Mouse (Mus musculus) liver, adult (tissue): ENCODE data around the gene AC124108.1.

Experiments used
- GATA4 ChIP-seq: IDR thresholded peaks from 2 replicates; pipeline ENCODE4 v1.6.1; 2014; ENCODE audit warnings: mild to moderate bottlenecking, low read length; ENCODE audit not compliant: insufficient replicate concordance

Gene AC124108.1

DNA sequence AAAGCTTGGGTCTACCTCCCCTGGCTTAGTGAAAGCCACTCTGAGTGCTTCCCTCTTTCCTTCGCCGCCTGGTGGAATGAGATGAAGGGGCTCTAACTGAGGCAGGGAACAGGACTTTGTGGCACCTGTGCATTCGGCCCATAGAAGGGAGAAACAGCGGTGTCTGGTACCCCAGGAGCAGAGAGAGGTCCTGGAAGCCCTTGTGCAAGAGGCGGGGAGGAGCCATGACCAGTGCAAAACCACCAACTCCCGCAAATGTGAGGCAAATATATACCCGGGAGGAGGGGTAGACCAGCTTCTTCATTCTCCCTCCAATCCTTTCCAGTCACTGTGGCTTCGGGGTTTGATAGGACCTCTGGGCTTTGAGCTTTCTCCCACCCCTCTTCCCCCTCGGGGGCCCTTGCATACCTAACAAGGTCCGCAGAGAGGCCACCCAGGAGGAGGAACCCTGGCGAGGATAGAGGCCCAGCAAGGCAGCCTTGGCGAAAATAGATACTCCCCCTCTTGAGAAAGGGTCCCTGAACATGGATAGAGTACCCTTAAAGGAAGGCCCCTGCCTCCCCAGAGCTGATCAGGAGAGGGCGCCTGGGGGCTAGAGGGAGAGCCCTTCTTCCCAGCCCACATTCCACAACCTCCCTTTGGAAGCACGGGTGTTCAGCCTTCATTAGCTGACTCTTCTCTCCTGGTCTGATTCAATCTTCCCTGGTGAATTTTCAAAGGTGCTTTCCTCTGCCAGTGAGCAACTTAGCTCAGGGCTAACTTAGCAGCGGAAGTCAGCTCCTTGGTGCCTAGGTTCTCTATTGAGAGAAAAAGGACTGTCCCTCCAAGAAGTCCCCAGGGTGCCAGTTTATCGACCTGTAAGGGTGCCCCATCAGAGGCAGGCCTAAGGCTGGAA, 776 bp downstream of the AC124108.1 start:
- no peak for TF ChIP-seq GATA4

DNA sequence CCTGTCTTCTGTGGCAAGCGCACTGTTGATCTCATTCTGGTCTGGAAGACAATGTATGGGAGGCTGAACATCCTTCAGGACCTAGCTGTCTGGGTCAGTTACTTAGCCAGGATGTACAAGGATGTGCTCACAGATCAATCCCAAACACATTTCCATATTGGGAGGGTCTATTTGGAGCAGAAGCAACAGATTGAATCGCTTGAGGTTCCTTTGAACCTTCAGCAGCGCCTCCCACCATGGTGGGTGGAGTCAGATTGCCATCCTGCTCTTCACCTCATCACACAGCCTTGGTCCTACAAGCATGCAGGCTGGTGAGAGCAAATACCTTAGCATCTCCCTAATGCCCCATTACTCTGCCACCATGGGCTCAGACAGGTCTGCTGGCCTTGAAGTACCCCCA, 2.5 kb downstream of the AC124108.1 start:
- no peak for TF ChIP-seq GATA4

DNA sequence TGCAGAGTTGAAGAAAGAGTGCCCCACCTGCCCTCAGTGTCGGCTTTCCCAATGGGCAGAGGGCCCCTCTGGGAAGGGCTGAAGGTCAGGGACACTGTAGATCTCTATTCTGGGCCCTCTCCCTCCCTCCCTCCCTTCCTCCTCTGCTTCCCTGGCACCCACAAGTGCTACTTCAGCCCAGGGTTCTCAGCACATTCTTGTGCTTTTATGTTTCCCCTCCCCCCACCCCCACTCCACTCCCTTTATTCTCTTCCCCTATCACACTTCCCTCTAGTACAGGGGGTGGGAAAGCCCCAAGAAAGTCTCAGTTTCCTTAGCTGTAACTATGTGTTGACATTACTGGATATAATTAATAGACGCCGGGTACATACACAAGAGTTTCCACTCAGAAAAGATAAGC, 3.4 kb downstream of the AC124108.1 start:
- TF ChIP-seq GATA4 = no peak

DNA sequence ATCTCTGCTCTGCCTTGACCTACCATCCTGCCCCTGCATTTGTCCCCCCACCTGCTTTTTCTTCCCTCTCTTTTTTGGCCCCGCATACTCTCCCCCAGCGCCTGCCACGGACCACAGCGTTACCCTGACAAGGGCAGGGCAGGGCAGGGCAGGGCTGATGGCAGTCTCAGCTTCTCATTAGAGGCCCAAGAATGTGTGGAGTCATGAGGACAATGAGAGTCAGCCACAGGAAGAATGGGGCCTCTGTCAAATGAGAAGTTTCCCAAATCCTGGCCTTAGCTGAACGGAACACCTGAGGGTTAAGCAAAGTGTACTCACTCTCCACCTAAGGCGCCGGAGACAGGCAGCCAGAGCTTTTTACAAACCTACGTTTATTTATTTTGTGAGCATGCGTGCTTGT, 3.8 kb downstream of the AC124108.1 start:
- no peak for TF ChIP-seq GATA4

DNA sequence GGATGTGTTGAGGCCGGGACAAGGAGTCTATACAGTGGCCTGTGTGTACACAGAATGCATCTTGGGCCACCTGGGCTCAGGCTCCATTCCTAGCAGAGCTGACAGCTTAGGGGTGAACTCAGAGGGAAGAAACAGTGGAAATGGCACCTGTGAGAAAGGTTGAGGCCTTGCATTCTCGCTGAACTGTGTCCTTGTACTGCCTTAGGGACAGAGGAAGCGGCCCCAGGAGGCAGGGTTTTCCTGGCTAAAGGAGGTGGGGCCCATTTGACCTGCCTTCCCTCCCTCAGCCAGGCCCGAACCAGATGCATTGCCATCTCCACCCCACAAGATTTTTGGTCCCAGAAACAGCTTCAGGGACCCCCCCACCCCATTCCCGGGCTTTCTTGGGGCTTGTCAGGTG, 4.4 kb downstream of the AC124108.1 start:
- no peak for TF ChIP-seq GATA4

DNA sequence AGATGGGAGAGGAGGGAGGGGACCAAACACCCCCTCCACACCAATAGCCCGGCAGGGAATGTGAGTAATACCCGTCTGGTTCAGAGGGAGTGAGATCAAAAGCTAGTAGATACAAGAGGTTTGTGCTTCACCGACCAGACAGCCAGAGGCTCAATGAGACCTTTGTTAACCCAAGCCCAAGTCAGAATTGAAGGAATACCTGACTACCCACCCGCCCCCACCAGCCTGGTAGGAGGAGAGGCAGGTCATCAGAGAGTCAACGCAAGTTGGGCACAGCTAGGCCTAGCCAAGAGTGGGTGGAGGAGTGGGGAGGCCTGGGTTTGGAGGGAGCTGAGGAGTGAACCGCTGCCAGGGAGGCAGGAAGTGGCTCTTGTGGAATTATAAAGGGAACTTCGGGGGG, 5.1 kb downstream of the AC124108.1 start:
- no peak for TF ChIP-seq GATA4

DNA sequence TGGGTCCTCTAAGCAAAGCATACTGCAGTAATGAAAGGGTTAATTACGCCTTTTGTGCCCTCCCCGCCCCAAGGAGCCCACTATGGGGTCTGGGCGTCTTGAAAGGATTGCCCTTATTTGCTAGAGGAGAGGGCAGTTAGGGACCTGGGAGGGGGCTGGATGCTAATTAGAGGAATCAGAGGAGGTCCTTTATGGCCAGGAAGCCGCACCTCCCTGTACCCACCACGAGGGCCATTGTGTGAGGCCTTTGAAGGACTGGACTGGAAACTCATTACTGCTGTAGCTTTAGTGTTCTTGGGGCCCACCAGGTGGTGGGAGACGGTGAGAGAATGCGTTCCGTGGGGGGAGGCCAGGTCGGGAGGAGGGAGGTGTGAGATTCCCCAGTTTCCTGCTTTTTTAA, 6.4 kb downstream of the AC124108.1 start:
- TF ChIP-seq GATA4 = no peak

DNA sequence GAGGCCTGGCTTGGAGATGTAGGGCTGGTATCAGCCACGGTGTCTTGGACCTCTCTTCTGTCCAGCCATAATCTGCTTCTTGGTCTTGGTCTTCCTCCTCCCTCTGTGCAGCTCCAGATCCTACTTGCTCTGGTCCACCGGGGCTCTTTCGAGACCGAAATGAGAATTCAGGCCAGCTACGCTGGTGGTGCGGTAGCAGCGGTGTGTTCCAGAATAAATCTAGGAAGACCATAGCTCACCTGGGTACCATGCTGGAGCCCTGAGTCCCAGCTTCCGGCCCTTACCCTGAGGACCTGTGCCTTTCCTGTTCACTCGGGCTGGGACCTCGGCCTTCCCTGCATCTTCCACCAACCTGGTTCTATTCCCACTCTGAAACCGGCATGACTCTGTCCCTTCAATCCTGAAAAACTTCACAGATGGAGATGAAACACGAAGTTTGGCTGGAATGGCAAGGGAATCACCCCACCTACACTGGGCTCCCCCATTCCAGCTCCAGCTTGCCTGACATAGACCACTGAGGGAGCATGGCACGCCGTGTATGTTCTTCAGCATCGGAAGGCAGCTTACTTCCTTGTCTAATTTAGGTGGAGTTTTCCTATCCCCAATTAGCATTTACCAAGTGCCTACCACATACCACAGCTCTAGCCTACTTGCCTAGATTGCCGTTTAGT, 7.3 kb downstream of the AC124108.1 start:
- no peak for TF ChIP-seq GATA4

DNA sequence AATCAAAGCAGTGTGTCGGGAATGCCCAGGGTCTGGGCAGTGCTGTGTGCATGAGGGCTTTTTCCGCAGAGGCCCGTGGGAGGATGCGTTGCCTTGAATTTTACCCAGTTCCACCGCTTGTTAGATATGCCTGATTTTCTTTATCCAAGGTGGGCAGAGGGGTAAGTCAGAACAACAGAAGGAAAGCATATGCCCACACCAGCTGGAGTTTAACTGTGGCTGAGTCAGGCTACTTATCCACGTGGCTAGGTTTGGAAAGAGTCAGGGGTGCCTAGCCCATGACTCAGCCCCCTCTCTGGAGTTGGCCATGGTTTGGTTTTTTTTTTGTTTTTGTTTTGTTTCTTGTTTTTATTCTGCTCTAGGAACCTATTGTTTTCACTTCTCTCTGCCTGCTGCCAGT, 8.0 kb downstream of the AC124108.1 start:
- TF ChIP-seq GATA4 = no peak

DNA sequence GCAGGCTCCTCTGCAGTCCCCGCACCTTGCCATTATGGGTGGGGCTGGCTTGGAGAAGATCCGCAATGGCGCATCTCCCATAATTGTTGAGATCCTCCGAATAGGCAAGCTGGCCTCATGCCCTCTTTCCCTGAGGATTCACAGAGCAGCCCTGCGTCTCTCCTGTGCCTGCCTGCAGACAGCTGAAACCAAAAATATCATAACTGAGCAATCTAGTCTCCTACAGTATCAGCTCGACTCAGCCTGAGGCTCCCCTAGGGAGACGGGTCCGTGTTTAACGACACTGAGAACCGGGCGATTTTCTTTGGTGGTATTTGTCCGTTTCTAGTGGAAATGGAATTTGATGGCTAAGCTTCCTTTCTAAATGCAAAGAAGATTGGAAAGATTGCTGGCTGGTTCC, 8.7 kb downstream of the AC124108.1 start:
- TF ChIP-seq GATA4 = no peak

DNA sequence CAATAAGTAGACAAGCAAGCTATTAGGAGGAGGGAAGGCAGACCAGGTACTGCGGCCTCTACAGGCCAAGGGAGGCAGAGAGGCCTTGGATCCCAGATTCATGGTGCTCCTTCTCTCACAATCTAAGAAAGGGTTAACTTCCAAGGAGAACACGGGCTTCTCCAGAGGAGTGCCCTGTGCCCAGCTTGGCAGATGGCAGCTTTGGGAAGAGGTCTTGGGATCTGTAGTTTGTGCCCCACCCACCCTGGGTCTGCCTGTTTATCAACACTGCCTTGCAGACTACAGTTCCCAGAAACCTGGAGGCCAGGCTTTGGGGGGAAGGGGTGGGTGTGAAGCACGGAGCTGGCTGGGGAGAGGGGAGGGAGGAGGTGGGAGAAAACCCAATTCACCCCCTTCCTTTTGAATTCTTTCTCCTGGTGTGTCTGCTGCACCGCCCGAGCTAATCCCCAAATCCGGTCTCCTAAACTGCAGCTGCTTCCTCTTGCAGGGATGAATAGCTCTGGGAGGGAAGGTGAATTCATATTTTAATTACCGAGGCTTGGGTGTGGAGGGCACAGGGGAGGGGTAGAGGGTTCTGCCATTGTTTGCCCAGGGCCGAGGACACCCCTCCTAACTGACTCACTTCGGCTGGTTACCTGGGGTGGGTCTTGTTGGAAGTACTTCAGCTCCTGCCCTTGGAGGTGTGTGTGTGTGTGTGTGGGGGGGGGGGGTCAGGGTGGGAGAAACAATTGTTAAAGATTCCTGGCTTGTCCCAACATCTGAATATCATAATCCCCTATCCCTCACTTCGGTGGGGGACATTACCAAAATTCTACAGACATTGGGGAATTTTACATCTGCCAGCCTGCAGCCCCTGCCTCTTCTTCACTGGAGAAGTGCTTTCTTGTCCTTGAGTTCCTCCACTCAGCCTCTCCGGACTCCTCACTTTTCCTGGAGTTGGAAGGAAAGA, 9.6 kb downstream of the AC124108.1 start:
- no peak for TF ChIP-seq GATA4

DNA sequence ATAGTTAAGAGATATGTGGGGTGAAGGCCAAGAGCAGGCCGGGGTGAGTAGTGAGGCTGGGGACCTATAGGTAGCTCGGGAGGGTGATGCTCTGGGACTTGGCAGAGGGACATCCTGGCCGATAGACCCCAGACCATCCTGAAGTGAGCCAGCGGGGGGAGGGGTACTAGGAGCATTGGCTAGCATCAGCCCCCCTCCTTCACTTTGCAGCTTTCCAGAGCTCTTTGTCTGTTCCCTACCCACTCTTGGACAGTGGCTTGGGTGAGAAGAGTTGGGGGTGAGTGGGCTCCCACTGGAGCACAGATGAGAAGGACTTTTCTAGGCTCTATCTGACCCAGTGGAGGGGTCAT, 10.2 kb downstream of the AC124108.1 start:
- TF ChIP-seq GATA4 = no peak

DNA sequence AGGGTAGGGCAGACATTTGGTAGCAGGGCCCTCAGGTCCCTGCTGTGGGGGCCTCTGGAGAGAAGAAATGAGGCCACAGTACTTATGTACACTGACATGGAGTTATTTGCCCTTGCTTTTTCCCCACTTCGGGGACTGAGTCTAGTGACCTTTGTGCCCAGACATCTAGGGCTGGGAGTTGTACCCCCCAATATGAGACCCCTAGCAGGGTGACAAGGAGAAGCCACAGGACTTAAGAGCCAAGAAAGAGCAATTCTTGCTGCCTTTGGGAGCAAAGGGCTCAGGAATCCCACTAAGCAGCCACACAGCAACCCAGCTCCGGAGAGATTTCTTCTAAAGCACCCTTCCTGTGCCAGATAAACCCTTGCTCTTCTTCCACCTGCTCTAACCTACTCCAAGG, 10.7 kb downstream of the AC124108.1 start:
- no peak for TF ChIP-seq GATA4

DNA sequence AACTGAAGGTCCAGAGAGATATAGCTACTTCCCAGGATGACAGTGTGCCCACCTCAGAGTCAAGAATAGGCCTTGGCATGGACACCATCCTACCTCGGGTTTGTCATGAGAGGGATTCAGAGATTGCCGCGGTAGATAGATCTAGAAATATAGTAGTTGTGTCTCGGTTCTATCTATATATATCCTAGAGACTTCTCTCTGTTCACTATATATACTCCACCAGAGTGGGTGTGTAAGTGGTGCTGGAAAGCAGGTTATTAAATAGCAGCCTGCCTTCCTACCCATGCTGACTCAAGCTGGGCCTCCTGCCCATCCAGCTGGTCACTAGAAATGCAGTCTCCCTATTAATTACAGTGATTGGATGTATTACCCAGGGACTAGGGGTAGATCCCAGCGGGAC, 11.5 kb downstream of the AC124108.1 start:
- TF ChIP-seq GATA4 = no peak

DNA sequence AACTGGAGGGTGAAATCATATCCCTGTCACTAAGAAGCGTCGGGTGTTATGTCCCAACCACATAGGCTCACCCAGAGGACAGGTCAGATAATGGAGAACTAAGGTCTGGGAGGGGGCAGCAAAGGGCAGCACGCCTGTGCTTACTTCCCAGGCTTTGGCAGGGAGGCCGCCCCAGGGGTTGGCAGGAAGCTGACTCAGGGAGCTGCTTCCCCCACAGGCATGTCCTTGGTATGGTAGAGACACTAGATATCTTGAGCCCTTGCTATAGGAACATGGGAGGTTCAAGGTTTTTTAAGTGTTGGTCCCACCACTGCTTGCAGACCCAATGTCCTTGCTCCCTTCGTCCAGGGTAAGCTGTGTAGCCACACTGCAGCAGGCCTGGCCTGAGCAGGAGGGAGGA, 14.7 kb downstream of the AC124108.1 start:
- TF ChIP-seq GATA4 = no peak

DNA sequence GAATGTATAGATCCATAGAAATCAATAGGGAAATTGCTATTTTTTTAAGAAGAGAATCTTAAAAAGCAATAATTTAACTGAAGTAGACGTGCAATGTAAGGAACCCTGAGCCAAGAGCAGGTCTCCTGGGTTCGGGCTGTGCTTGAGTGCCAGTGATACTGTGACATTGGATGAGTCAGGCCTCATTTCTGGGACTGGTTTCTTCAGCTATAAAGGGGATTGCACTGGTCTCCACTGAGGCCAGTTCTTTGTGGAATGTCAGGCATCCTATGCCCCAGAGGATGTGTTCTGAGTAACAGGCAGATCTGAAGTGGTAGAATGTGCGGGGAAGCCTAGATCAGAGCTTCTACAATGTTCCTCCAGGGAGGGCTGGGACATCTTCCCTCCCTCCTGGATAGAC, 15.6 kb downstream of the AC124108.1 start:
- no peak for TF ChIP-seq GATA4

DNA sequence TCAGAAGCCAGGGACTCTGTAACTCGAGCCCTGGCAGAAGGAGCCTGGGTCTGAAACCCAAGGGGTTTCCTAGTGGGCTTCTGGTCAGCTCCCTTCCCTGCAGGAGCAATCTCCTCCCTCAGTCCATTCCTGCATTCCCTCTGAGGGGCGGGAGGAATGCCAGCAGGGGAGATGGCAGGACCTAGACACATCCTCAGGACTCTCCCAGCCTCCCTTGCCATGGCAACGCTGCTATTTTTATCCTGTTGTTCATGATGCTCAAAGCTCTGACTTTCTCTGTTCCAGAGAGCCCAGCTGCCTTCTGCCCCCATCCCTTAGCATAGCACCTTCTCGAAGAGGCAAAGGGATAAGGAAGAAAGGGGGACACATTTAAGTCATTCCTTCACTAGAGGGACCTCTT, 16.9 kb downstream of the AC124108.1 start:
- TF ChIP-seq GATA4 = no peak
